27 mouse cellular contexts compared by ENCODE assay signal in the genomic region with DNA sequence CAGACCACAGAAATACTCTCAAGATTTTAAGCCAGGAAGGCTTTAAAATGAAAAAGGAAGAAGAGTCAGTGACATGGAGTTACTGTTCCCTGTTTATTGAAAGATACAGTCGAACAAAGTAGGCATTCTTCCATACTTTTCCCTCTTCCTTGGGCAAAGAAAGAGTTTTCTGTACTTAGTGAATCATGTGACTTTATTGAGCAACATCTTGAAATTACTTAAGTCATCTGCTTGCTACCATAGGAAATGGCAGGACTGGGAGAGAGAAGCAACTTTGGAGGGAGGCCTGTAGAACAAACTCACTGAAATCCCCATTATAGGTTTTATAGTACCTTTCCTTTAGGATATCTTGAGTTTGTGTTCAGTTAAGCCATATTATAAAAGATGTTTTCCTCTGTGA.
A peak's percentile ranks its signal among the peaks of the same experiment; 100 is the strongest.
DNase-seq lines count a peak whose midpoint lies in the region; ATAC-seq and TF ChIP-seq lines count a peak whose summit lies in the region.
"Had no signal": no experiment of that assay in that cellular context is flagged by ENCODE, and none has a peak within 500 bp of the region (broad histone marks: within the 10 kb centered on the region; RNA-seq: fewer than 3 reads in every experiment).

No protein-coding gene starts in this region.

- DNase-seq in lung, postnatal 0 days (ENCODE audit: low spot score), result peak; percentile 50
- DNase-seq in lung, postnatal 4 days, result no peak
- DNase-seq in adipocyte (ENCODE audit: low spot score), result peak; percentile 68
- DNase-seq in kidney, postnatal 4 days, result no peak
- no peak for DNase-seq in hindbrain, embryonic 14.5 days (ENCODE audit: low spot score)
- DNase-seq: adrenal gland, adult 8-10 months; B cell, adult 2 months; cerebellum, adult 11-12 months; cerebellum, adult 9-10 months; cerebellum, postnatal 25 days; gastrocnemius, adult 2 months; gastrocnemius, postnatal 25 days; heart, adult 11 months; heart, postnatal 14 days had no signal

- no peaks in the 10 kb centered on the region for H3K9me3 ChIP-seq in lung, postnatal 0 days (ENCODE audit: low read length)
- no peaks in the 10 kb centered on the region for H3K9me3 ChIP-seq in hindbrain, embryonic 14.5 days (ENCODE audit: control insufficient read depth, low read length)
- H3K9me3 ChIP-seq in midbrain, embryonic 15.5 days, result no peaks in the 10 kb centered on the region
- H3K9me3 ChIP-seq: embryonic facial prominence, embryonic 13.5 days; forebrain, embryonic 10.5 days; heart, embryonic 10.5 days; heart, embryonic 15.5 days; hindbrain, embryonic 15.5 days had no signal

- no peaks in the 10 kb centered on the region for H3K36me3 ChIP-seq in lung, postnatal 0 days (ENCODE audit: insufficient read depth, low read length)
- H3K36me3 ChIP-seq in myocyte (ENCODE audit: control insufficient read depth, insufficient read depth), result no peaks in the 10 kb centered on the region
- H3K36me3 ChIP-seq in hindbrain, embryonic 14.5 days (replicated peaks; ENCODE audit: control insufficient read depth, insufficient read depth), result no peaks in the 10 kb centered on the region
- no peaks in the 10 kb centered on the region for H3K36me3 ChIP-seq in midbrain, embryonic 15.5 days (replicated peaks)
- H3K36me3 ChIP-seq: embryonic facial prominence, embryonic 13.5 days; forebrain, embryonic 10.5 days; heart, embryonic 10.5 days; heart, embryonic 15.5 days; hindbrain, embryonic 15.5 days had no signal

- WGBS in lung, postnatal 0 days, result 44% methylated on average over 1 of the region's 1 CpGs
- 91% methylated on average over 1 of the region's 1 CpGs for WGBS in hindbrain, embryonic 14.5 days
- 73% methylated on average over 1 of the region's 1 CpGs for WGBS in midbrain, embryonic 15.5 days

- H3ac ChIP-seq in myocyte (ENCODE audit: control insufficient read depth, insufficient read length), result no peak overlapping the region

- TF ChIP-seq EP300 in lung, postnatal 0 days (IDR thresholded peaks at IDR 0.05), result no peak

- no peak overlapping the region for H3K4me2 ChIP-seq in lung, postnatal 0 days (replicated peaks; ENCODE audit: low read depth, low read length)
- H3K4me2 ChIP-seq in myocyte (ENCODE audit: low read depth), result no peak overlapping the region
- no peak overlapping the region for H3K4me2 ChIP-seq in hindbrain, embryonic 14.5 days (replicated peaks)
- H3K4me2 ChIP-seq in midbrain, embryonic 15.5 days, result no peak overlapping the region
- H3K4me2 ChIP-seq: embryonic facial prominence, embryonic 13.5 days; heart, embryonic 15.5 days; hindbrain, embryonic 15.5 days had no signal

- no peak for ATAC-seq in lung, postnatal 0 days
- peak; percentile 35; the same call in 1 of the 2 replicates for ATAC-seq in granulocyte monocyte progenitor cell, adult 5-6 weeks (replicated peaks; ENCODE audit: poor library complexity, severe bottlenecking)
- no peak for ATAC-seq in hindbrain, embryonic 14.5 days (ENCODE audit: low FRiP score)
- ATAC-seq in midbrain, embryonic 15.5 days (replicated peaks), result no peak
- ATAC-seq: activated CD4-positive, CD25-positive, alpha-beta regulatory T cell, adult 4 months; forebrain, embryonic 14.5 days; inflammation-experienced regulatory T-cells, adult 6 months; intestine, postnatal 0 days; Patski had no signal

- no peaks in the 10 kb centered on the region for H3K79me2 ChIP-seq in myocyte (ENCODE audit: control insufficient read depth, insufficient read depth)

- no peak overlapping the region for H3K27ac ChIP-seq in lung, postnatal 0 days (ENCODE audit: low read length)
- no peak overlapping the region for H3K27ac ChIP-seq in hindbrain, embryonic 14.5 days
- no peak overlapping the region for H3K27ac ChIP-seq in midbrain, embryonic 15.5 days
- H3K27ac ChIP-seq: embryonic facial prominence, embryonic 13.5 days; forebrain, embryonic 10.5 days; gastrocnemius, adult 2 months; heart, embryonic 10.5 days; heart, embryonic 15.5 days; hindbrain, embryonic 15.5 days had no signal

- H3K4me1 ChIP-seq in lung, postnatal 0 days (ENCODE audit: insufficient read depth, low read depth, low read length), result no peaks in the 10 kb centered on the region; the same call in 1 of the 2 replicates
- no peaks in the 10 kb centered on the region for H3K4me1 ChIP-seq in hindbrain, embryonic 14.5 days (replicated peaks; ENCODE audit: control insufficient read depth, insufficient read depth, low read length)
- no peaks in the 10 kb centered on the region for H3K4me1 ChIP-seq in midbrain, embryonic 15.5 days
- H3K4me1 ChIP-seq: forebrain, embryonic 10.5 days; heart, embryonic 10.5 days; heart, embryonic 15.5 days; hindbrain, embryonic 15.5 days had no signal

- no peak for TF ChIP-seq CTCF in lung, postnatal 0 days (IDR thresholded peaks at IDR 0.05)

- no peak for TF ChIP-seq POLR2A in myocyte (IDR thresholded peaks at IDR 0.05; ENCODE audit: insufficient read length, low read depth)

- no peaks in the 10 kb centered on the region for H3K27me3 ChIP-seq in lung, postnatal 0 days (replicated peaks; ENCODE audit: insufficient read depth, low read length)
- no peaks in the 10 kb centered on the region for H3K27me3 ChIP-seq in myocyte (ENCODE audit: control insufficient read depth, insufficient read depth, insufficient read length)
- H3K27me3 ChIP-seq in hindbrain, embryonic 14.5 days (ENCODE audit: control insufficient read depth, insufficient read depth, low read length), result no peaks in the 10 kb centered on the region
- H3K27me3 ChIP-seq in midbrain, embryonic 15.5 days (replicated peaks), result no peaks in the 10 kb centered on the region
- H3K27me3 ChIP-seq: embryonic facial prominence, embryonic 13.5 days; heart, embryonic 15.5 days; hindbrain, embryonic 15.5 days; Patski had no signal

- no peak overlapping the region for H3K4me3 ChIP-seq in lung, postnatal 0 days (ENCODE audit: low read depth, low read length)
- no peak overlapping the region for H3K4me3 ChIP-seq in myocyte
- no peak overlapping the region for H3K4me3 ChIP-seq in hindbrain, embryonic 14.5 days (replicated peaks; ENCODE audit: low read length)
- no peak overlapping the region for H3K4me3 ChIP-seq in midbrain, embryonic 15.5 days
- H3K4me3 ChIP-seq: embryonic facial prominence, embryonic 13.5 days; forebrain, embryonic 10.5 days; gastrocnemius, adult 2 months; heart, embryonic 10.5 days; heart, embryonic 15.5 days; hindbrain, embryonic 15.5 days had no signal

- no peak overlapping the region for H3K9ac ChIP-seq in lung, postnatal 0 days (replicated peaks; ENCODE audit: low read depth)
- H3K9ac ChIP-seq in hindbrain, embryonic 14.5 days, result no peak overlapping the region
- no peak overlapping the region for H3K9ac ChIP-seq in midbrain, embryonic 15.5 days
- H3K9ac ChIP-seq: embryonic facial prominence, embryonic 13.5 days; heart, embryonic 15.5 days; hindbrain, embryonic 15.5 days had no signal

TF ChIP-seq in myocyte, 11 proteins besides CTCF, POLR2A, EP300 and RAD21:
- TF ChIP-seq MYOD1 (IDR thresholded peaks at IDR 0.05; ENCODE audit: control insufficient read depth in 1 of 3, insufficient read length in 2 of 3, low read depth in 2 of 3) (no peak), TCF3 (IDR thresholded peaks at IDR 0.05; ENCODE audit: insufficient read length, low read depth) (no peak), CEBPB (IDR thresholded peaks at IDR 0.05; ENCODE audit: insufficient read depth, poor library complexity, severe bottlenecking) (peak; percentile 70)

Comparison
In these comparisons a context has a peak if more than half of its experiments do, and no peak if none do; other contexts are left out.
1. DNase-seq: peak in lung, postnatal 0 days (single experiment) and adipocyte (single experiment); none in lung, postnatal 4 days (0 of 2), kidney, postnatal 4 days (0 of 2) and hindbrain, embryonic 14.5 days (single experiment).